8 mouse cellular contexts compared by ENCODE assay signal in genomic region chr17:24897600-24897999, GRCm38 (mm10). TPM values are rescaled to one million over a fixed set of nuclear protein-coding genes. Genes with fewer than 3 reads are reported as not detected.
DNase-seq lines count a peak whose midpoint lies in the region; ATAC-seq and TF ChIP-seq lines count a peak whose summit lies in the region.

No protein-coding gene starts in this region.

- H3K9ac ChIP-seq in heart, embryonic 11.5 days (ENCODE audit: low read depth, low read length) = no peak overlapping the region
- peak overlapping the region; percentile 91 for H3K9ac ChIP-seq in forebrain, embryonic 12.5 days
- no peak overlapping the region for H3K9ac ChIP-seq in limb, embryonic 15.5 days

- no peak overlapping the region for H3K27ac ChIP-seq in heart, embryonic 11.5 days (ENCODE audit: low read depth, low read length)
- H3K27ac ChIP-seq in forebrain, embryonic 12.5 days = no peak overlapping the region
- no peak overlapping the region for H3K27ac ChIP-seq in limb, embryonic 15.5 days

- H3K4me3 ChIP-seq in heart, embryonic 11.5 days (ENCODE audit: low read depth, low read length) = no peak overlapping the region
- peak overlapping the region; percentile 92; the same call in 1 of the 2 replicates for H3K4me3 ChIP-seq in G1E (ENCODE audit: low read depth, low read length)
- peak overlapping the region; percentile 89 for H3K4me3 ChIP-seq in forebrain, embryonic 12.5 days (replicated peaks)
- H3K4me3 ChIP-seq in limb, embryonic 15.5 days = peak overlapping the region; percentile 90

- WGBS in heart, embryonic 11.5 days (ENCODE audit: insufficient replicate concordance) = 87% methylated on average over 4 of the region's 4 CpGs
- WGBS in forebrain, embryonic 12.5 days = 72% methylated on average over 4 of the region's 4 CpGs
- WGBS in limb, embryonic 15.5 days = 82% methylated on average over 4 of the region's 4 CpGs

- ATAC-seq in heart, embryonic 11.5 days (replicated peaks; ENCODE audit: insufficient number of reproducible peaks, low FRiP score, low TSS enrichment) = no peak
- no peak for ATAC-seq in G1E (ENCODE audit: extremely low read depth, insufficient number of reproducible peaks, low FRiP score, poor library complexity, severe bottlenecking)
- ATAC-seq in forebrain, embryonic 12.5 days (ENCODE audit: low FRiP score) = no peak
- ATAC-seq in limb, embryonic 15.5 days (ENCODE audit: insufficient number of reproducible peaks, low FRiP score, low TSS enrichment, low read depth) = no peak

- DNase-seq in heart, postnatal 36 days = no peak
- DNase-seq in G1E (ENCODE audit: low spot score) = no peak
- DNase-seq in layer of hippocampus, adult 18-20 months (ENCODE audit: low spot score in 2 of 2) = no peak
- no peak for DNase-seq in frontal cortex, postnatal 25 days (ENCODE audit: low spot score in 2 of 2)
- no peak for DNase-seq in cerebellum, adult 11 months

- no peaks in the 10 kb centered on the region for H3K27me3 ChIP-seq in heart, embryonic 11.5 days (ENCODE audit: control insufficient read depth, insufficient read depth, low read length)
- H3K27me3 ChIP-seq in G1E (ENCODE audit: insufficient read depth, low read length) = no peaks in the 10 kb centered on the region
- H3K27me3 ChIP-seq in forebrain, embryonic 12.5 days = no peaks in the 10 kb centered on the region
- H3K27me3 ChIP-seq in limb, embryonic 15.5 days = no peaks in the 10 kb centered on the region

- H3K36me3 ChIP-seq in heart, embryonic 11.5 days (ENCODE audit: control insufficient read depth, insufficient read depth, low read length) = peaks cover 45% of the 10 kb centered on the region
- peaks cover 89% of the 10 kb centered on the region for H3K36me3 ChIP-seq in G1E (replicated peaks)
- H3K36me3 ChIP-seq in forebrain, embryonic 12.5 days (replicated peaks) = peaks cover 66% of the 10 kb centered on the region
- H3K36me3 ChIP-seq in limb, embryonic 15.5 days = peaks cover 68% of the 10 kb centered on the region

- intact Hi-C loops in heart, postnatal 36 days (cut with DNase I) = loop anchor here (10.0 kb wide), 1 partner anchor 483 kb away; the partner anchor contains the start of gene Rnps1

- peaks cover 35% of the 10 kb centered on the region for H3K4me1 ChIP-seq in heart, embryonic 11.5 days (ENCODE audit: control insufficient read depth, insufficient read depth, low read length)
- peaks cover 75% of the 10 kb centered on the region for H3K4me1 ChIP-seq in G1E (ENCODE audit: insufficient read depth, low read depth, low read length)
- H3K4me1 ChIP-seq in forebrain, embryonic 12.5 days = peaks cover 38% of the 10 kb centered on the region
- peaks cover 40% of the 10 kb centered on the region for H3K4me1 ChIP-seq in limb, embryonic 15.5 days

- TF ChIP-seq CTCF in G1E (IDR thresholded peaks at IDR 0.05; ENCODE audit: low read depth, low read length) = no peak

- peak overlapping the region; percentile 84 for H3K4me2 ChIP-seq in heart, embryonic 11.5 days
- peak overlapping the region; percentile 98 for H3K4me2 ChIP-seq in forebrain, embryonic 12.5 days
- H3K4me2 ChIP-seq in limb, embryonic 15.5 days = 0 out of 2 replicates have a peak overlapping the region, but pooled peaks have one; percentile 10

- no peaks in the 10 kb centered on the region for H3K9me3 ChIP-seq in heart, embryonic 11.5 days (replicated peaks; ENCODE audit: control insufficient read depth, low read length)
- H3K9me3 ChIP-seq in G1E (replicated peaks) = no peaks in the 10 kb centered on the region
- no peaks in the 10 kb centered on the region for H3K9me3 ChIP-seq in forebrain, embryonic 12.5 days
- no peaks in the 10 kb centered on the region for H3K9me3 ChIP-seq in limb, embryonic 15.5 days

RNA-seq across cellular contexts. Expression of gene Nme3, which starts 1.3 kb away (rescaled TPM):
- 35.7 and 37.9 TPM in 2 replicates for polyA plus RNA-seq in heart, embryonic 11.5 days (2014; fragmentation: Nextera tagmentation; extraction: Ambion mirVana)
- total RNA-seq in heart, postnatal 36 days (2021) = 10 to 100 TPM; 30.2 to 32.4 TPM
- 5.6 and 9.5 TPM in 2 replicates for total RNA-seq in G1E (2014; fragmentation: Nextera tagmentation)
- total RNA-seq in G1E (2017) = 29.0 and 32.5 TPM in 2 replicates
- polyA plus RNA-seq in G1E (2012) = 20.2 and 26.8 TPM in 2 replicates
- polyA plus RNA-seq in forebrain, embryonic 12.5 days (2016; fragmentation: Nextera tagmentation; extraction: Ambion mirVana) = 54.9 and 63.0 TPM in 2 replicates
- 31.9 and 36.0 TPM in 2 replicates for polyA plus RNA-seq in limb, embryonic 15.5 days (2015; fragmentation: Nextera tagmentation; extraction: Ambion mirVana)
- 10 to 100 TPM; 60.7 to 61.2 TPM for total RNA-seq in layer of hippocampus, adult 18-20 months (2021)

RNA-seq across cellular contexts. Expression of gene Mrps34, which starts 2.7 kb away (rescaled TPM):
- 85.6 and 92.1 TPM in 2 replicates for polyA plus RNA-seq in heart, embryonic 11.5 days (2014; fragmentation: Nextera tagmentation; extraction: Ambion mirVana)
- 100 to 1,000 TPM; 103 to 113 TPM for total RNA-seq in heart, postnatal 36 days (2021)
- total RNA-seq in G1E (2014; fragmentation: Nextera tagmentation) = 28.8 and 30.8 TPM in 2 replicates
- total RNA-seq in G1E (2017) = 15.6 and 21.1 TPM in 2 replicates
- 81.7 and 82.8 TPM in 2 replicates for polyA plus RNA-seq in G1E (2012)
- 86.0 and 91.1 TPM in 2 replicates for polyA plus RNA-seq in forebrain, embryonic 12.5 days (2016; fragmentation: Nextera tagmentation; extraction: Ambion mirVana)
- polyA plus RNA-seq in limb, embryonic 15.5 days (2015; fragmentation: Nextera tagmentation; extraction: Ambion mirVana) = 81.9 and 86.9 TPM in 2 replicates
- 10 to 100 TPM; 75.4 to 78.6 TPM for total RNA-seq in layer of hippocampus, adult 18-20 months (2021)

RNA-seq across cellular contexts. Expression of gene Eme2, which starts 2.7 kb away (rescaled TPM):
- 15.3 and 19.3 TPM in 2 replicates for polyA plus RNA-seq in heart, embryonic 11.5 days (2014; fragmentation: Nextera tagmentation; extraction: Ambion mirVana)
- 10 to 100 TPM; 18.8 to 19.0 TPM for total RNA-seq in heart, postnatal 36 days (2021)
- total RNA-seq in G1E (2014; fragmentation: Nextera tagmentation) (3.4 and 6.5 TPM in 2 replicates), G1E (2017) (18.2 and 19.4 TPM in 2 replicates)
- polyA plus RNA-seq in G1E (2012) = 9.4 and 12.1 TPM in 2 replicates
- 42.7 and 44.6 TPM in 2 replicates for polyA plus RNA-seq in forebrain, embryonic 12.5 days (2016; fragmentation: Nextera tagmentation; extraction: Ambion mirVana)
- 27.4 and 29.9 TPM in 2 replicates for polyA plus RNA-seq in limb, embryonic 15.5 days (2015; fragmentation: Nextera tagmentation; extraction: Ambion mirVana)
- total RNA-seq in layer of hippocampus, adult 18-20 months (2021) = 10 to 100 TPM; 52.0 to 53.1 TPM

RNA-seq across cellular contexts. Expression of gene Spsb3, which starts 11.2 kb away (rescaled TPM):
- 25.2 and 26.5 TPM in 2 replicates for polyA plus RNA-seq in heart, embryonic 11.5 days (2014; fragmentation: Nextera tagmentation; extraction: Ambion mirVana)
- total RNA-seq in heart, postnatal 36 days (2021) = 10 to 100 TPM; 26.3 to 28.0 TPM
- 10.9 and 12.8 TPM in 2 replicates for total RNA-seq in G1E (2014; fragmentation: Nextera tagmentation)
- total RNA-seq in G1E (2017) = 15.9 and 19.7 TPM in 2 replicates
- 35.1 and 42.6 TPM in 2 replicates for polyA plus RNA-seq in G1E (2012)
- polyA plus RNA-seq in forebrain, embryonic 12.5 days (2016; fragmentation: Nextera tagmentation; extraction: Ambion mirVana) = 47.3 and 50.7 TPM in 2 replicates
- 41.7 and 43.7 TPM in 2 replicates for polyA plus RNA-seq in limb, embryonic 15.5 days (2015; fragmentation: Nextera tagmentation; extraction: Ambion mirVana)
- total RNA-seq in layer of hippocampus, adult 18-20 months (2021) = 10 to 100 TPM; 47.5 to 48.3 TPM

RNA-seq across cellular contexts. Expression of gene Nubp2, which starts 11.5 kb away (rescaled TPM):
- polyA plus RNA-seq in heart, embryonic 11.5 days (2014; fragmentation: Nextera tagmentation; extraction: Ambion mirVana) = 42.3 and 43.3 TPM in 2 replicates
- 10 to 100 TPM; 20.0 to 22.4 TPM for total RNA-seq in heart, postnatal 36 days (2021)
- total RNA-seq in G1E (2014; fragmentation: Nextera tagmentation) = 92.9 and 95.7 TPM in 2 replicates
- 46.9 and 58.5 TPM in 2 replicates for total RNA-seq in G1E (2017)
- 79.9 and 103 TPM in 2 replicates for polyA plus RNA-seq in G1E (2012)
- polyA plus RNA-seq in forebrain, embryonic 12.5 days (2016; fragmentation: Nextera tagmentation; extraction: Ambion mirVana) = 62.9 and 64.4 TPM in 2 replicates
- 47.7 and 49.6 TPM in 2 replicates for polyA plus RNA-seq in limb, embryonic 15.5 days (2015; fragmentation: Nextera tagmentation; extraction: Ambion mirVana)
- 10 to 100 TPM; 32.3 to 33.5 TPM for total RNA-seq in layer of hippocampus, adult 18-20 months (2021)

Comparison
In these comparisons a context has a peak if more than half of its experiments do, and no peak if none do; other contexts are left out.
1. H3K4me2 ChIP-seq: peak in every context shown above with its lines; median percentile 98 in forebrain, embryonic 12.5 days; 84 in heart, embryonic 11.5 days; 10 in limb, embryonic 15.5 days.